Mouse (Mus musculus) hindbrain, embryonic 13.5 days (tissue): ENCODE measurements around the gene Fgr. TPM values are rescaled to one million over a fixed set of nuclear protein-coding genes. Genes with fewer than 3 reads are reported as not detected.
"Not testable (repeated sequence)": the region's sequence is repeated elsewhere in the genome, so short reads cannot be mapped to it uniquely, and the experiment has no call there.

Source experiments
- ATAC-seq: fragments of 200-750 bp; cut with Nextera tagmentation; 2 replicates; pipeline ENCODE4 v1.8.0; 2017; ENCODE audit warnings: moderate TSS enrichment; ENCODE audit not compliant: low FRiP score
- H3K27ac ChIP-seq: fragments of 300-500 bp; sonication (generic); 2 replicates; pipeline ENCODE4 v1.5.1; 2015; ENCODE audit warnings: inconsistent platforms, mild to moderate bottlenecking, moderate library complexity
- H3K27me3 ChIP-seq: fragments of 300-500 bp; sonication (generic); 2 replicates; pipeline ENCODE4 v1.6.1; 2015; ENCODE audit warnings: mild to moderate bottlenecking, inconsistent platforms
- H3K36me3 ChIP-seq: fragments of 300-500 bp; sonication (generic); 2 replicates; pipeline ENCODE4 v1.6.1; 2015; ENCODE audit warnings: mild to moderate bottlenecking, inconsistent platforms
- H3K4me1 ChIP-seq: fragments of 300-500 bp; sonication (generic); replicated peaks from 2 replicates; pipeline ENCODE4 v1.6.1; 2015; ENCODE audit warnings: inconsistent platforms
- H3K4me2 ChIP-seq: fragments of 300-500 bp; sonication (generic); 2 replicates; pipeline ENCODE4 v1.6.1; 2015; ENCODE audit warnings: inconsistent platforms, mild to moderate bottlenecking, moderate library complexity
- H3K4me3 ChIP-seq: fragments of 300-500 bp; sonication (generic); 2 replicates; pipeline ENCODE4 v1.5.1; 2015; ENCODE audit warnings: mild to moderate bottlenecking, inconsistent platforms
- H3K9ac ChIP-seq: fragments of 300-500 bp; sonication (generic); 2 replicates; pipeline ENCODE4 v1.6.1; 2015; ENCODE audit warnings: mild to moderate bottlenecking, inconsistent platforms
- H3K9me3 ChIP-seq: fragments of 300-500 bp; sonication (generic); 2 replicates; pipeline ENCODE4 v1.6.1; 2016; ENCODE audit warnings: inconsistent platforms
- WGBS: fragments of 180-500 bp; shearing (Covaris S2); methylation state at CpG from one replicate; pipeline ENCODE4 v1.1.7; 2015; 5-methylcytosine and 5-hydroxymethylcytosine counted together
- polyA plus RNA-seq: library from polyadenylated mRNA; unstranded; fragments of >200 nt; fragmentation: Nextera tagmentation; extraction: Ambion mirVana; gene quantifications from 2 replicates; pipeline ENCODE4 v1.2.1, GENCODE M21; 2015

Gene Fgr
- polyA plus RNA-seq = 0.13 TPM in 1 of 2 replicates, not detected in the other

GRCm38 (mm10) chr4:132973814-132974398 lies at the start of gene Fgr:
TSS of gene Fgr (plus strand) at chr4:132974095.
- Histone ChIP-seq H3K4me2 (peak within 1 kb of the TSS; percentile 39), H3K36me3 (no peaks in the 10 kb centered on the region), H3K4me1 (peaks cover 39% of the 10 kb centered on the region), H3K27me3 (peaks cover 65% of the 10 kb centered on the region), H3K9ac (no peak within 1 kb of the TSS), H3K27ac (no peak within 1 kb of the TSS), H3K4me3 (peak within 1 kb of the TSS; percentile 16; the same call in 1 of the 2 replicates), H3K9me3 (no peaks in the 10 kb centered on the region)
- WGBS = 9% methylated on average over 21 of the region's 21 CpGs
- ATAC-seq = no peak

GRCm38 (mm10) chr4:132926520-132926919 lies 47.4 kb upstream of the Fgr start:
- H3K27ac ChIP-seq, H3K4me2 ChIP-seq, ATAC-seq, H3K36me3 ChIP-seq, H3K9me3 ChIP-seq, H3K9ac ChIP-seq, H3K4me3 ChIP-seq, H3K4me1 ChIP-seq, H3K27me3 ChIP-seq: not testable (repeated sequence)
- 80% methylated on average over 2 of the region's 2 CpGs for WGBS

- no peak overlapping the region for H3K9ac ChIP-seq
- 0 out of 2 replicates have a peak, but pooled peaks cover 7% of the 10 kb centered on the region for H3K27me3 ChIP-seq
- no peaks in the 10 kb centered on the region for H3K36me3 ChIP-seq
- H3K4me1 ChIP-seq = peaks cover 10% of the 10 kb centered on the region; the same call in 1 of the 2 replicates
- WGBS = 3% methylated on average over 8 of the region's 8 CpGs
- no peaks in the 10 kb centered on the region for H3K9me3 ChIP-seq
- H3K4me2 ChIP-seq = no peak overlapping the region
- H3K4me3 ChIP-seq = no peak overlapping the region
- no peak for ATAC-seq
- H3K27ac ChIP-seq = no peak overlapping the region
Observed at GRCm38 (mm10) chr4:132930784-132931183, 43.1 kb upstream of the Fgr start.

- Histone ChIP-seq H3K27me3 (0 out of 2 replicates have a peak, but pooled peaks cover 7% of the 10 kb centered on the region), H3K4me2 (no peak overlapping the region), H3K9me3 (no peaks in the 10 kb centered on the region), H3K4me1 (peaks cover 14% of the 10 kb centered on the region), H3K9ac (no peak overlapping the region), H3K4me3 (no peak overlapping the region), H3K27ac (no peak overlapping the region), H3K36me3 (no peaks in the 10 kb centered on the region)
- no peak for ATAC-seq
- 86% methylated on average over 4 of the region's 4 CpGs for WGBS
Observed at GRCm38 (mm10) chr4:132932752-132933404, 41.0 kb upstream of the Fgr start.

GRCm38 (mm10) chr4:132934639-132935038 lies 39.3 kb upstream of the Fgr start:
- 0 out of 2 replicates have a peak, but pooled peaks cover 7% of the 10 kb centered on the region for H3K27me3 ChIP-seq
- no peaks in the 10 kb centered on the region for H3K9me3 ChIP-seq
- H3K36me3 ChIP-seq = no peaks in the 10 kb centered on the region
- no peak overlapping the region for H3K4me2 ChIP-seq
- H3K9ac ChIP-seq = no peak overlapping the region
- no peak overlapping the region for H3K27ac ChIP-seq
- peaks cover 23% of the 10 kb centered on the region for H3K4me1 ChIP-seq
- H3K4me3 ChIP-seq = no peak overlapping the region
- ATAC-seq = no peak
- 21% methylated on average over 7 of the region's 7 CpGs for WGBS

GRCm38 (mm10) chr4:132938181-132938941 lies 35.5 kb upstream of the Fgr start:
- peak; percentile 67; the same call in 1 of the 2 replicates for ATAC-seq
- H3K9me3 ChIP-seq = no peaks in the 10 kb centered on the region
- H3K4me2 ChIP-seq = peak overlapping the region; percentile 36
- WGBS = 42% methylated on average over 12 of the region's 12 CpGs
- peak overlapping the region; percentile 90 for H3K27ac ChIP-seq
- no peaks in the 10 kb centered on the region for H3K36me3 ChIP-seq
- H3K4me1 ChIP-seq = peaks cover 27% of the 10 kb centered on the region
- H3K27me3 ChIP-seq = peaks cover 16% of the 10 kb centered on the region
- H3K4me3 ChIP-seq = no peak overlapping the region
- peak overlapping the region; percentile 63 for H3K9ac ChIP-seq

GRCm38 (mm10) chr4:132939421-132940127 lies 34.3 kb upstream of the Fgr start:
- no peak for ATAC-seq
- peaks cover 16% of the 10 kb centered on the region for H3K27me3 ChIP-seq
- peaks cover 23% of the 10 kb centered on the region for H3K4me1 ChIP-seq
- no peak overlapping the region for H3K4me2 ChIP-seq
- H3K9ac ChIP-seq = no peak overlapping the region
- no peaks in the 10 kb centered on the region for H3K36me3 ChIP-seq
- H3K27ac ChIP-seq = no peak overlapping the region
- H3K9me3 ChIP-seq = no peaks in the 10 kb centered on the region
- 25% methylated on average over 22 of the region's 22 CpGs for WGBS
- no peak overlapping the region for H3K4me3 ChIP-seq

GRCm38 (mm10) chr4:132941012-132941729 lies 32.7 kb upstream of the Fgr start:
- no peak for ATAC-seq
- no peak overlapping the region for H3K4me2 ChIP-seq
- H3K27me3 ChIP-seq = peaks cover 16% of the 10 kb centered on the region
- no peaks in the 10 kb centered on the region for H3K9me3 ChIP-seq
- no peak overlapping the region for H3K9ac ChIP-seq
- 62% methylated on average over 23 of the region's 23 CpGs for WGBS
- H3K4me1 ChIP-seq = peaks cover 24% of the 10 kb centered on the region
- H3K4me3 ChIP-seq = no peak overlapping the region
- H3K27ac ChIP-seq = no peak overlapping the region
- H3K36me3 ChIP-seq = no peaks in the 10 kb centered on the region

GRCm38 (mm10) chr4:132943088-132943487 lies 30.8 kb upstream of the Fgr start:
- peaks cover 29% of the 10 kb centered on the region for H3K4me1 ChIP-seq
- H3K9me3 ChIP-seq = no peaks in the 10 kb centered on the region
- 0 out of 2 replicates have a peak overlapping the region, but pooled peaks have one; percentile 24 for H3K9ac ChIP-seq
- 53% methylated on average over 8 of the region's 8 CpGs for WGBS
- no peak overlapping the region for H3K4me3 ChIP-seq
- peaks cover 23% of the 10 kb centered on the region for H3K27me3 ChIP-seq
- ATAC-seq = no peak
- no peak overlapping the region for H3K27ac ChIP-seq
- H3K4me2 ChIP-seq = no peak overlapping the region
- no peaks in the 10 kb centered on the region for H3K36me3 ChIP-seq

GRCm38 (mm10) chr4:132944106-132944505 lies 29.8 kb upstream of the Fgr start:
- Histone ChIP-seq H3K4me2 (no peak overlapping the region), H3K4me1 (peaks cover 20% of the 10 kb centered on the region), H3K4me3 (no peak overlapping the region), H3K27ac (no peak overlapping the region), H3K27me3 (peaks cover 23% of the 10 kb centered on the region), H3K36me3 (no peaks in the 10 kb centered on the region), H3K9me3 (no peaks in the 10 kb centered on the region), H3K9ac (no peak overlapping the region)
- WGBS = 76% methylated on average over 12 of the region's 12 CpGs
- ATAC-seq = no peak

GRCm38 (mm10) chr4:132944776-132945175 lies 29.1 kb upstream of the Fgr start:
- no peak overlapping the region for H3K4me3 ChIP-seq
- no peak overlapping the region for H3K27ac ChIP-seq
- no peaks in the 10 kb centered on the region for H3K9me3 ChIP-seq
- WGBS = 90% methylated on average over 4 of the region's 4 CpGs
- no peaks in the 10 kb centered on the region for H3K36me3 ChIP-seq
- H3K4me1 ChIP-seq = peaks cover 20% of the 10 kb centered on the region
- no peak overlapping the region for H3K4me2 ChIP-seq
- peaks cover 23% of the 10 kb centered on the region for H3K27me3 ChIP-seq
- no peak for ATAC-seq
- no peak overlapping the region for H3K9ac ChIP-seq
